Mouse (Mus musculus): ENCODE data around the gene Ush1c.

DNA sequence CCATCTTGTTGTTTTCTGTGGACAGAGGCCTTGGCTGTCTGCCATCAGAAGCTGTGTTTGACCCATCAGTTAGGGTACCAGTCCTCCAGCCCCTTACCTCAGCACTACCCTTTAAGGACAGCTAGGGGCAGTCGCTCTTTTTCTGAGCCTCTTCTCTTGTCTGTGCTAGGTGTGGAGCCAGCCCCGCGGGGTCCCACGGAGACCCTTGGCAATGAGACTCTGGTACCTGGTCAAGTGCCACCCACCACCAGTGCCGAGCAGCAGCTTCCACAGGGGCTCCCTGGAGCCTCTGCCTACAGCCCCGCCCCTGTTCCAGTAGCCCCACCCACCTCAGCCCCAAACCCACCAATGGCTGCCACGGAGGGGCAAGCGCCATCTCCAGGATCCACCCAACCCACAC lies 48.7 kb upstream of the Ush1c start:
- TF ChIP-seq CTCF (IDR thresholded peaks at IDR 0.05; ENCODE audit: extremely low read depth, insufficient read depth, low read length) (no peak), POLR2A (IDR thresholded peaks at IDR 0.05; ENCODE audit: extremely low read depth, insufficient read depth, low read length) (no peak)

Measured in cortical plate, adult 2 months (tissue).